Mouse (Mus musculus) adrenal gland, adult 2 months (tissue): ENCODE measurements at regions not wholly inside any gene's neighbourhood (a gene's known extent, or its start where the extent isn't known, plus 50 kb on each side); places are given as distances from the start of the nearest gene placed in this dataset.

Source experiments
- DNase-seq: peaks from one replicate; pipeline ENCODE4 v3.0.0; 2021

GRCm38 (mm10) chr1:63920181-63920933 lies 151.3 kb upstream of the 4933402D24Rik start:
- DNase-seq = no peak

GRCm38 (mm10) chr1:63918200-63918599 lies 149.1 kb upstream of the 4933402D24Rik start:
- DNase-seq = no peak

DNA sequence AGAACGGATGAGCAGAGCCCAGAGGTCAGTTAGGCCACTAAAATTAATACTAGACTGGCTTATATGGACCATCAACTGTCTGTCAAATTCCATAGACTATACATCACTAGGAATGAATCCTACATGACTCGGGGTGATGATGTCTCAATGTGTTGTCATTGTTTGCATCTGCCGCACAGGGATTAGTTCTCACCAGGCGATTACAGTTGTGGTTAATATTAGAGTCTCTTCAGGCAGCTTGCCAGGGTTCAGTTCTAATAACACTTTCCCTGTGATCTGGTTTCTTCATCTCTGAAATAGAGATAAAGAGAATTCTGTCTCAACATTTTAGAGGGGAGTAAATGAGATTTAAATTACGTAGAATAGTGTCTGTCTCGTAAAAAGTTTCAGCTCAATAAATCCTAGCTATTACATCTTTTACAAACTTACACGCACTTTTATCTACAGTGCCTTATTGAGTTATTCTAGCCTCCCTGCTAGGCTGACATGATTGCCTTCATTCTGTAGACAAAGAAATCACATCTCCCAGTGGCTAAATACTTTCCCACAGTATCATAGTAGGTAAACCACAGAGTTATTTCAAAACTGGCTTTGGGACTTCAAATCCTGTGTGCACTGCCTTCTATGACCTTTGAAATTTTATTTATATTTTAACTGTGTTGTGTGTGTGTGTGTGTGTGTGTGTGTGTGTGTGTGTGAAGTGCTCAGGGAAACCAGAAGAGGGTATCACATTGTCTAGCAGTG lies 148.0 kb upstream of the 4933402D24Rik start:
- DNase-seq = no peak

DNA sequence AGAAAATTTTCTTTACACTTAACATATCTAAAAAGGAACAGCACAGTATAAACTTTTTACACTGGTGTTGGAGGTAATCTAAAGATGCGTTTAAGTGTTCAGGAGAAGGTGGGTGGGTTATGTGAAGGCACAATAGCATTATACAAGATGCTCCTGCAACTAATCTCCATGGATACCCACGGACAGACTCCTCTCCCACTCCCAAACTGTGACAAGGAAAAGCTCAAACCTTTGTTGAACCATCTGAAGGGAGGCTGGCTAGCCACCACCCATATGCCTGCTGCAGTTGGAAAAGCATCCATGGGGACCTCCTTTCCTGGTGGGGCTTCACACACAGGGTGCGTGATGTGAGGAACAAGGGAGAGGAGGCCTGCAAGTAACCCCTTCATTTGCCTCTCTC lies 141.7 kb upstream of the 4933402D24Rik start:
- no peak for DNase-seq

DNA sequence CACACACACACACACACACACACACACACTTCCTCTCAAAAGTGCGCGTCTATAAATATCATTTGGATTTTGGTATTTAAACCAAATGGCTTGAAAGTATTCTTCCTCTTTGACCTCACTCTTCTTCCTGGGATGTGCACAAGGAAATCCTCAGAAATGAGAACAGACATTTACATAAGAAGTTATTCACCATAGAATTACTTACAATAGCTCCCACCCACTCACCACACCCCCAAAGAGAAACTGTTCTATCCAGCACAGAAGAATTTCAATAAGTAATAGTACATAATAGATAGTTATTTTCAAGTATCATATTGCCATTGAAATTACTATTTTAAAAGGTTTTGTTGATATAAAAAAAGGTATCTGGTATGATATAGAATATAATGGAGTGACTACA lies 140.1 kb upstream of the 4933402D24Rik start:
- no peak for DNase-seq

GRCm38 (mm10) chr1:63903620-63904019 lies 134.6 kb upstream of the 4933402D24Rik start:
- DNase-seq = no peak

DNA sequence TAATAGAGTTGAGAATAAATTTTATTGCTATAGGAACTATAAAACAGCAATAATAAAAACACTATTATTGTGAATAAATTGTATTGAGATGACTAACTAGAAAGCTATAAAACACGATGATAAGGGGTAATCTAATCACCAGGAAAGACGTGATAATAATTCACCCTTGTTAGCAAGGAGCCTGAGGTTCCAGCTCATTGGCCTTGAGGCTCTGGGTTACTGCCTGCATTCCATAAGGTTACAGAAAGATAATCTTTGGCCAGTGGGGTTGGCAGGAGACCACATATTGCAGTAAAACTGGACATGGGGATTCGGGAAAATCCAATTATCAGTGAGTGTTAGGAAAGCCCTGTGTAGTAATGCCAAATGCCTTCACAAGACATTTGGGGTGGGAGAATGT lies 134.1 kb upstream of the 4933402D24Rik start:
- DNase-seq = peak; percentile 73

DNA sequence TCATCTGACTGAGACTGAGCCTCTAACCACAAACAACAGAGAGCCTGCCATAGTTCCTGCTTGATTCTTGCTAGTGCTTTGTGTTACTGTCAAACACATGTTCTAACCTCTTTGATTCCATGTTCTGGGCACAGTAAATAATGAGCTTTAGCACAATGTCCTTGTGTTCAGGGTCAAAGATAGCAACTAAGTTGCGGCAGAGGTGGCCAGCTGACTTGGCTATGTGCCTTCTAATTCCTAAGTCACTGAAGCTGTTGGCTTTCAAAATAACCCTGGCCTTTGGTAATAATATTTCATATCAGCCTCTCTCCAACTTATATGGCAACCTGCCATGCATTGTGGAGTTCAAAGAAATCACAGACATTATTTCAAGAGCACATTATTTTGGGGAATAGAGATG lies 133.3 kb upstream of the 4933402D24Rik start:
- peak; percentile 83 for DNase-seq

DNA sequence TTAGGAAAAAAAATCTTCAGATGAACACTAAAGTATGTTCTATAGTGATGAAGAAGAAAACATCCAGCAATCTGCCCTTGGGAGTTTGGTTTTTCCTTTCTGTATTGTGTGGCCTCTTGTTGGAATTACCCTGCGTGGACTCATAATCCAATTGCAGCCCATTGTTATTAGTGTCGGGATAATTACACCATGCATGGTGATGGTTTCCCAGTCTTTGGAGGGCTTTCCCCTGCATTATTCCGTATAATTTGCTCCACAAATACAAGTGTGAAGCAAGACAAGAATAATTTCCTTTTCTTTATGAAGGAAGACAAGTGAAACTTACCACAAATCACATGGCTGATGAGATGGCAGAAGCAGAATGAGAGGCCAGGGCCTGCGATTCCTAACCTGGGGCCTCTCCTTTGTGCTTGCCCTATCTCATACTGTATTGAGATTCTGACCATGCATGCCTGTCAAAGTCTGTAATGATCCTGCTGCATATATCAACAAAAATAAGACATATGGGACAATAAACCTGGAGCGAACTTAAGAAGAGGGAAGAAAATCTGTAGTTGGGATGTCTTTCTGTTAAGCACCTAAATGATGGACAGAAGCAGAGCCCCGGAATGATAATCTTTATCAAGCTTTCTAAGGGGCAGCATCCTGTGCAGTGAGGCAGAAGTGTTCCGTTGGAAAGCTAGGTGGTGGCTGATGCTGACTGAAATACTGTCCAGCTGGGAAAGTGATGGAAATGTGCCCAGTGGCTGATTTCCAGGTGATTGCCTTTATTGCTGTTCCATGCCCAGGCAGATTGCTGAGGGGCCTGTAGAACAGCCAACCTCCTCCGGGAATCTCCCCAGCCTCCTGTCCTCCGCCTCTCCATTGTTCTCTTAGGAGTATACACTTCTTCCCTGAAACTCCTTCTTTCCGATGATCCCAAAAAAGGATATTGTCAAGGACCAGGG lies 130.8 kb upstream of the 4933402D24Rik start:
- DNase-seq = peak; percentile 36

GRCm38 (mm10) chr1:63898766-63899165 lies 129.7 kb upstream of the 4933402D24Rik start:
- DNase-seq = no peak

GRCm38 (mm10) chr1:63897556-63897955 lies 128.5 kb upstream of the 4933402D24Rik start:
- DNase-seq = no peak

DNA sequence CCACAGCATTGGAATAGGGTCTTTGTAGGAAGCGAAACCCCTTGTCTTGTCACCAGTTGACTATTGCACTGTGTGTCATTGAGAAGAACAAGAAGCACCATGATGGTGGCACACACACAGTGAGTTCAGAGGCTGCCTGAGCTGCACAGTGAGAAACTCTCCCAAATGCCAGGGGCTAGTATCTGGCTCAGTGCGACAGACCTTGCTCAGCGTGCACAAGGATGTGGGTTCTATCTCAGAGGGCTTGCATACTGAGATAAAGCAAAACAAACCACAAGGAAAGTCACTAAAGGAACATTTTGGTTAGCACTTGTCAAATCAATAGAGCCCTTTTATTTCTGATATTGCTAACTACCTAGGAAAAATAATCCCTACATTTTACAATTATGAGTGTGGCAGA lies 110.5 kb upstream of the 4933402D24Rik start:
- DNase-seq = no peak

DNA sequence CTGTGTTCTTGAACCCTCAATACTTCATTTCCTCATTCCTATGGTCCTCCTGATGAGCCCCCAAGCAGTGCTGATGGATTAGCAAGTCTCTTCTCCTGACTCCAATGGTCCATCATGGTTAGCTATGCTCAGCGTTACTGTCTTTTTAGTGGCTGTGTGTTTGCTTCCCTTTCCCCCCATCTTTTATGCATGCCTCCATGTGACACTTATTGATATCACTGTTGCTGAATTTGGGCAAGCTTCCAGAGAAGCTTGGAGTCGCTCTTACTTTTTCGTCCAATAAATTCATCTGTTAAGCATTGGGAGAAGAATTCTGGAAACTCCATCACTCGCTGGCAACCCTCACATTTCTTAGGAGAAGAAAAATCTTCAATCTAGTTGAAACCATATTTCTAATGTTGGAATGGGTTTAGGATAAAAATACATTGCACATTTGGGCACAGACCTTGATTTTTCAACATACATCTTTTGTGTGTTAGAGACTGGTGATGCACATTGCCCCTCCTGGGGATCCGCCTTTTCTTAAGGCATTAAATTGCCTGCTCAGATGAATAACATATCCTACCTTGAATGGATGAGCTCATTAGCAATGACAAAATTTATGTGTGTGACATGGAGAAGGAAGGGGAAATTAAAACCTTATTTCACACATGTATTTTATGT lies 107.7 kb upstream of the 4933402D24Rik start:
- no peak for DNase-seq

- DNase-seq = no peak
Observed at GRCm38 (mm10) chr1:63875297-63875962, 106.4 kb upstream of the 4933402D24Rik start.

DNA sequence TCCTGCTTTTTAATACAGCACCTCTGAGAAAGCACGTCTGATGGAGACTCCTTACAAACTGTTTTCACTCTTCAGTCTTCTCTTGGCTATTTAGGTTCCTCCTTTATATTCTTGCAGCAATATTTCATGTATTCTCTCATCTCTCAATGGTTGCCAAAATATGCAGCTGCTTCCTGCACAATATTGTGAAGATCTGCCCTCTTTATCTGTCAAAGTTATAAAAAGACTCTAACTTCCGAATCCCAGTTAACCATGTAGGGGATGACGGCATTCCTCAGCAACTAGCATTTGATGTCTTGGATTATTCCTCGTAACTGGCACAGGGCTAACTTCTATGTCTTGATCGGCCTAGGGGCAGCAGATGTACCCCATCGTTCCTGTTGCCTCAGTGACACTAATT lies 102.8 kb upstream of the 4933402D24Rik start:
- no peak for DNase-seq

GRCm38 (mm10) chr1:63869342-63869741 lies 100.3 kb upstream of the 4933402D24Rik start:
- no peak for DNase-seq

- no peak for DNase-seq
Observed at GRCm38 (mm10) chr1:63857933-63858649, 89.0 kb upstream of the 4933402D24Rik start.

DNA sequence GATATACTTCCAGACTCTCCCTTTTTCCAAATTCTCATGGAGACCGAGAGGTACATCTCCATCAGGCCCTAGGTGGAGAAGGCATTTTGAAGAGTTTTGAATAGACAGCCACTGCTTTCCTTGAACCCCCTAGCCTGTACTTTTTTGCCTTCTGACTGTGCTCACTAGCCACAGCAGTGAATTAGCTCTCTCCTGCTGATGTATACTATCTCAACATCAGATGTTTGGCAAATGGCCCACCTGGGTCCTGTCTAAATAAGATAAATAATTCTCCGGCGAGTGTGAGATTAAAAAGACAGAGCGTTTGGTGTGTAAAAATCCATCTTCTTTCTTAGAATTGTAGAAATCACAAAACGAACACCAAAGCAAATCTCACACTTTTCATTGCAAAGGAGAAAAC lies 88.4 kb upstream of the 4933402D24Rik start:
- no peak for DNase-seq

DNA sequence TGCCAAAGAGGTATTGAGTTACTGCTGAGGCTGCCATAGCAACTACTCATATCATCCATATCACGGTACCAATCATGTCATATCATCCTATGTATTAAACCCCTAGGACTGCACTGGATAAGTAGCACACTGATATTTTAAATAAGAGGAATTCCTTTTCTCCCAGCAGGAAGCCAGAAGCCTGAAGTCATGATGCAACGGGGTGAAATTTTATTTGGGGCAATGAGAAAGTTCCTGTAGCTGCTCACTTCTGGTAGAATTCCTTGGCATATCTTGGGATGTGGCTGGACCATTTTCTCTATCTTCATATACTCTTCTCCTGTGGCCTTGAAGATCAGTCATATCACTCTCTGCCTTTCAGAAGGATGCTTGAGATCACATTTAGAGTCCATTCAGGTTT lies 87.3 kb upstream of the 4933402D24Rik start:
- DNase-seq = no peak

- DNase-seq = no peak
Observed at GRCm38 (mm10) chr1:63854794-63855193, 85.7 kb upstream of the 4933402D24Rik start.
